Mouse (Mus musculus) brown adipose tissue, adult 24 weeks (tissue): Measurements from ENCODE around the gene Grin2c. TPM values are rescaled to one million over a fixed set of nuclear protein-coding genes. Genes with fewer than 3 reads are reported as not detected.

Experiments
- polyA plus RNA-seq: library from polyadenylated mRNA; stranded (reverse); fragments of >200 nt; gene quantifications from 2 replicates; pipeline ENCODE4 v1.2.4, GENCODE M21; 2012; ENCODE audit not compliant: missing spikeins, insufficient read depth, insufficient read length

Grin2c gene
- polyA plus RNA-seq, 1 experiment, result not detected

Other genes with a start within 250 kb of the Grin2c start
- 3.8 TPM in 1 of 2 replicates, not detected in the other for gene Cd300ld4, start 240.2 kb downstream of the Grin2c start, polyA plus RNA-seq
- 1.5 and 3.8 TPM in 2 replicates for gene Cd300ld5, start 229.5 kb downstream of the Grin2c start, polyA plus RNA-seq
- 5.7 and 13.3 TPM in 2 replicates for gene Cd300ld3, start 218.8 kb downstream of the Grin2c start, polyA plus RNA-seq
- not detected in 2 replicates for gene Cd300e, start 205.1 kb downstream of the Grin2c start, polyA plus RNA-seq
- gene Rab37, start 175.8 kb downstream of the Grin2c start, polyA plus RNA-seq, result 0.79 and 1.2 TPM in 2 replicates
- 0.28 TPM in 1 of 2 replicates, not detected in the other for gene Cd300lf, start 133.3 kb downstream of the Grin2c start, polyA plus RNA-seq
- gene Slc9a3r1, start 103.9 kb downstream of the Grin2c start, polyA plus RNA-seq, result 5.3 and 5.9 TPM in 2 replicates
- 8.5 and 8.8 TPM in 2 replicates for gene Tmem104, start 79.8 kb downstream of the Grin2c start, polyA plus RNA-seq
- 20.9 and 29.3 TPM in 2 replicates for gene Nat9, start 79.4 kb downstream of the Grin2c start, polyA plus RNA-seq
- 10.9 and 12.7 TPM in 2 replicates for gene Fdxr, start 9.8 kb upstream of the Grin2c start, polyA plus RNA-seq
- gene Fads6, start 30.4 kb upstream of the Grin2c start, polyA plus RNA-seq, result 0.40 and 0.67 TPM in 2 replicates
- not detected in 2 replicates for gene Otop2, start 39.9 kb upstream of the Grin2c start, polyA plus RNA-seq
- gene Ush1g, start 54.8 kb upstream of the Grin2c start, polyA plus RNA-seq, result not detected in 2 replicates
- not detected in 2 replicates for gene Otop3, start 67.5 kb upstream of the Grin2c start, polyA plus RNA-seq
- 0.83 and 2.7 TPM in 2 replicates for gene Hid1, start 100.5 kb upstream of the Grin2c start, polyA plus RNA-seq
- 1.9 and 2.1 TPM in 2 replicates for gene Cdr2l, start 114.7 kb upstream of the Grin2c start, polyA plus RNA-seq
- 129 and 138 TPM in 2 replicates for gene Mrpl58, start 136.5 kb upstream of the Grin2c start, polyA plus RNA-seq
- 2,910 and 3,016 TPM in 2 replicates for gene Atp5h, start 152.7 kb upstream of the Grin2c start, polyA plus RNA-seq
- 35.3 and 41.1 TPM in 2 replicates for gene Kctd2, start 152.9 kb upstream of the Grin2c start, polyA plus RNA-seq
- 0.87 and 2.3 TPM in 2 replicates for gene Trim80, start 173.3 kb upstream of the Grin2c start, polyA plus RNA-seq
- gene Slc16a5, start 195.2 kb upstream of the Grin2c start, polyA plus RNA-seq, result not detected in 2 replicates
- gene Armc7, start 208.4 kb upstream of the Grin2c start, polyA plus RNA-seq, result 4.1 TPM in 2 replicates
- gene Nt5c, start 224.6 kb upstream of the Grin2c start, polyA plus RNA-seq, result 19.1 and 20.9 TPM in 2 replicates
- gene Jpt1, start 247.1 kb upstream of the Grin2c start, polyA plus RNA-seq, result 21.2 and 21.5 TPM in 2 replicates